Mouse (Mus musculus) limb, embryonic 10.5 days (tissue): ENCODE measurements around the gene Nufip1. TPM values are rescaled to one million over a fixed set of nuclear protein-coding genes. Genes with fewer than 3 reads are reported as not detected.

Experiments
- DNase-seq: peaks from one replicate; pipeline ENCODE4 v3.0.0-alpha.2; 2017; ENCODE audit warnings: low spot score
- H3K27ac ChIP-seq: fragments of 300-500 bp; sonication (generic); 2 replicates; pipeline ENCODE4 v1.5.1; 2016; ENCODE audit warnings: mild to moderate bottlenecking
- H3K27me3 ChIP-seq: fragments of 300-500 bp; sonication (generic); 2 replicates; pipeline ENCODE4 v1.6.1; 2016; ENCODE audit warnings: low read depth, mild to moderate bottlenecking; ENCODE audit not compliant: poor library complexity, severe bottlenecking
- H3K36me3 ChIP-seq: fragments of 300-500 bp; sonication (generic); 2 replicates; pipeline ENCODE4 v1.6.1; 2016; ENCODE audit warnings: mild to moderate bottlenecking, moderate library complexity
- H3K4me1 ChIP-seq: fragments of 300-500 bp; sonication (generic); 2 replicates; pipeline ENCODE4 v1.6.1; 2016
- H3K4me3 ChIP-seq: fragments of 300-500 bp; sonication (generic); 2 replicates; pipeline ENCODE4 v1.5.1; 2016; ENCODE audit warnings: mild to moderate bottlenecking, moderate library complexity
- H3K9me3 ChIP-seq: fragments of 300-500 bp; sonication (generic); replicated peaks from 2 replicates; pipeline ENCODE4 v1.6.1; 2016; ENCODE audit warnings: mild to moderate bottlenecking
- WGBS: fragments of 180-500 bp; shearing (Covaris S2); methylation state at CpG from one replicate; pipeline ENCODE4 v1.1.7; 2016; 5-methylcytosine and 5-hydroxymethylcytosine counted together
- polyA plus RNA-seq: library from polyadenylated mRNA; unstranded; fragments of >200 nt; fragmentation: Nextera tagmentation; extraction: Ambion mirVana; gene quantifications from 2 replicates; pipeline ENCODE4 v1.2.1, GENCODE M21; 2016

Nufip1 gene
- polyA plus RNA-seq = 21.8 and 22.3 TPM in 2 replicates

GRCm38 (mm10) chr14:76110396-76111221, at the start of gene Nufip1, which contains the start of gene Gpalpp1:
TSS of gene Nufip1 (plus strand) at chr14:76110891.
TSS of gene Gpalpp1 (minus strand) at chr14:76110760.
- under 1% methylated on average over 69 of the region's 69 CpGs for whole genome bisulfite sequencing
- Histone ChIP-seq H3K4me1 (peaks cover 14% of the 10 kb centered on the region), H3K27ac (peak within 1 kb of the TSS; percentile 89), H3K27me3 (no peaks in the 10 kb centered on the region), H3K9me3 (no peaks in the 10 kb centered on the region), H3K36me3 (peaks cover 38% of the 10 kb centered on the region), H3K4me3 (peak within 1 kb of the TSS; percentile 88)
- DNase-seq = peak; percentile 89

- H3K4me1 ChIP-seq = peaks cover 50% of the 10 kb centered on the region
- WGBS = 50% methylated on average over 1 of the region's 1 CpGs
- no peaks in the 10 kb centered on the region for H3K9me3 ChIP-seq
- H3K27ac ChIP-seq = no peak overlapping the region
- DNase-seq = no peak
- H3K4me3 ChIP-seq = no peak overlapping the region
- no peaks in the 10 kb centered on the region for H3K36me3 ChIP-seq
- no peaks in the 10 kb centered on the region for H3K27me3 ChIP-seq
Measured at GRCm38 (mm10) chr14:76067237-76067636, 43.5 kb upstream of the Nufip1 start.

GRCm38 (mm10) chr14:76068296-76068695, 42.4 kb upstream of the Nufip1 start:
- no peaks in the 10 kb centered on the region for H3K9me3 ChIP-seq
- no peaks in the 10 kb centered on the region for H3K27me3 ChIP-seq
- H3K4me3 ChIP-seq = no peak overlapping the region
- no peaks in the 10 kb centered on the region for H3K36me3 ChIP-seq
- 86% methylated on average over 4 of the region's 4 CpGs for WGBS
- H3K27ac ChIP-seq = peak overlapping the region; percentile 82; the same call in 1 of the 2 replicates
- no peak for DNase-seq
- peaks cover 50% of the 10 kb centered on the region for H3K4me1 ChIP-seq

GRCm38 (mm10) chr14:76069296-76069695, 41.4 kb upstream of the Nufip1 start:
- Histone ChIP-seq H3K27ac (peak overlapping the region; percentile 82), H3K9me3 (no peaks in the 10 kb centered on the region), H3K27me3 (no peaks in the 10 kb centered on the region), H3K4me1 (peaks cover 44% of the 10 kb centered on the region), H3K36me3 (no peaks in the 10 kb centered on the region), H3K4me3 (no peak overlapping the region)
- 51% methylated on average over 4 of the region's 4 CpGs for WGBS
- no peak for DNase-seq

- Histone ChIP-seq H3K36me3 (no peaks in the 10 kb centered on the region), H3K27me3 (no peaks in the 10 kb centered on the region), H3K4me3 (no peak overlapping the region), H3K4me1 (peaks cover 34% of the 10 kb centered on the region), H3K9me3 (no peaks in the 10 kb centered on the region), H3K27ac (no peak overlapping the region)
- DNase-seq = no peak
- 85% methylated on average over 2 of the region's 2 CpGs for WGBS
Measured at GRCm38 (mm10) chr14:76072626-76073025, 38.1 kb upstream of the Nufip1 start.

- 85% methylated on average over 1 of the region's 1 CpGs for WGBS
Measured at GRCm38 (mm10) chr14:76074206-76074605, 36.5 kb upstream of the Nufip1 start.

GRCm38 (mm10) chr14:76075721-76076120, 35.0 kb upstream of the Nufip1 start:
- Histone ChIP-seq H3K36me3 (no peaks in the 10 kb centered on the region), H3K27ac (no peak overlapping the region; the same call in 1 of the 2 replicates), H3K4me3 (no peak overlapping the region), H3K9me3 (no peaks in the 10 kb centered on the region), H3K4me1 (peaks cover 12% of the 10 kb centered on the region), H3K27me3 (no peaks in the 10 kb centered on the region)
- 57% methylated on average over 4 of the region's 4 CpGs for WGBS
- no peak for DNase-seq

More at GRCm38 (mm10) chr14:76074206-76074605, 36.5 kb upstream of the Nufip1 start:
- DNase-seq = no peak
- no peak overlapping the region for H3K4me3 ChIP-seq
- H3K9me3 ChIP-seq = no peaks in the 10 kb centered on the region
- H3K27ac ChIP-seq = no peak overlapping the region
- no peaks in the 10 kb centered on the region for H3K27me3 ChIP-seq
- H3K4me1 ChIP-seq = peaks cover 25% of the 10 kb centered on the region
- H3K36me3 ChIP-seq = no peaks in the 10 kb centered on the region

- 80% methylated on average over 4 of the region's 4 CpGs for WGBS
- Histone ChIP-seq H3K4me3 (no peak overlapping the region), H3K4me1 (peaks cover 8% of the 10 kb centered on the region), H3K27me3 (no peaks in the 10 kb centered on the region), H3K27ac (no peak overlapping the region), H3K36me3 (no peaks in the 10 kb centered on the region), H3K9me3 (no peaks in the 10 kb centered on the region)
- DNase-seq = no peak
Measured at GRCm38 (mm10) chr14:76076602-76077001, 34.1 kb upstream of the Nufip1 start.

GRCm38 (mm10) chr14:76077088-76077491, 33.6 kb upstream of the Nufip1 start:
- no peaks in the 10 kb centered on the region for H3K9me3 ChIP-seq
- H3K4me1 ChIP-seq = peaks cover 8% of the 10 kb centered on the region
- DNase-seq = peak; percentile 63
- H3K36me3 ChIP-seq = no peaks in the 10 kb centered on the region
- H3K27ac ChIP-seq = no peak overlapping the region
- 50% methylated on average over 9 of the region's 9 CpGs for WGBS
- no peaks in the 10 kb centered on the region for H3K27me3 ChIP-seq
- no peak overlapping the region for H3K4me3 ChIP-seq

GRCm38 (mm10) chr14:76081451-76081850, 29.2 kb upstream of the Nufip1 start:
- Histone ChIP-seq H3K27me3 (no peaks in the 10 kb centered on the region), H3K36me3 (no peaks in the 10 kb centered on the region), H3K9me3 (no peaks in the 10 kb centered on the region), H3K27ac (no peak overlapping the region), H3K4me1 (peaks cover 12% of the 10 kb centered on the region), H3K4me3 (no peak overlapping the region)
- no peak for DNase-seq
- WGBS = 70% methylated on average over 11 of the region's 11 CpGs

GRCm38 (mm10) chr14:76082086-76082636, 28.5 kb upstream of the Nufip1 start:
- Histone ChIP-seq H3K4me3 (no peak overlapping the region), H3K4me1 (peaks cover 5% of the 10 kb centered on the region), H3K27me3 (no peaks in the 10 kb centered on the region), H3K36me3 (no peaks in the 10 kb centered on the region), H3K27ac (no peak overlapping the region), H3K9me3 (no peaks in the 10 kb centered on the region)
- WGBS = 85% methylated on average over 13 of the region's 13 CpGs
- no peak for DNase-seq

GRCm38 (mm10) chr14:76084188-76084587, 26.5 kb upstream of the Nufip1 start:
- H3K9me3 ChIP-seq = no peaks in the 10 kb centered on the region
- DNase-seq = no peak
- peaks cover 5% of the 10 kb centered on the region; the same call in 1 of the 2 replicates for H3K4me1 ChIP-seq
- 91% methylated on average over 3 of the region's 3 CpGs for WGBS
- peak overlapping the region; percentile 59; the same call in 1 of the 2 replicates for H3K27ac ChIP-seq
- no peak overlapping the region for H3K4me3 ChIP-seq
- H3K27me3 ChIP-seq = no peaks in the 10 kb centered on the region
- H3K36me3 ChIP-seq = peaks cover 5% of the 10 kb centered on the region

- Histone ChIP-seq H3K9me3 (no peaks in the 10 kb centered on the region), H3K27me3 (no peaks in the 10 kb centered on the region), H3K4me1 (no peaks in the 10 kb centered on the region), H3K36me3 (peaks cover 74% of the 10 kb centered on the region), H3K4me3 (no peak overlapping the region), H3K27ac (no peak overlapping the region)
- WGBS = 91% methylated on average over 7 of the region's 7 CpGs
- no peak for DNase-seq
Measured at GRCm38 (mm10) chr14:76097244-76097643, 13.4 kb upstream of the Nufip1 start.
